Mouse (Mus musculus) small intestine, adult 2 months (tissue): Measurements from ENCODE around the gene Dpysl5.
"Not testable (repeated sequence)": the region's sequence is repeated elsewhere in the genome, so short reads cannot be mapped to it uniquely, and the experiment has no call there.

Source experiments
- CTCF ChIP-seq: fragments of 200-500 bp; IDR thresholded peaks from 2 replicates; pipeline ENCODE4 v1.5.1; 2012; ENCODE audit warnings: low read depth, mild to moderate bottlenecking, control low read depth, inconsistent platforms, low read length, moderate library complexity, mixed read lengths; ENCODE audit not compliant: insufficient replicate concordance, insufficient read length; ENCODE audit errors: extremely low read depth
- POLR2A ChIP-seq: fragments of 200-500 bp; IDR thresholded peaks from 2 replicates; pipeline ENCODE4 v1.6.1; 2012; ENCODE audit warnings: low read depth, mild to moderate bottlenecking, control low read depth, inconsistent platforms, low read length, moderate library complexity

- TF ChIP-seq POLR2A, CTCF: not testable (repeated sequence)
These were observed 33.3 kb upstream of the Dpysl5 start for GRCm38 (mm10) chr5:30678069-30678468.
